Mouse (Mus musculus): ENCODE results near the gene Txndc8. TPM values are rescaled to one million over a fixed set of nuclear protein-coding genes. Genes with fewer than 3 reads are reported as not detected.

The Txndc8 gene
- total and polyA plus RNA-seq, 3 experiments: not detected

DNA sequence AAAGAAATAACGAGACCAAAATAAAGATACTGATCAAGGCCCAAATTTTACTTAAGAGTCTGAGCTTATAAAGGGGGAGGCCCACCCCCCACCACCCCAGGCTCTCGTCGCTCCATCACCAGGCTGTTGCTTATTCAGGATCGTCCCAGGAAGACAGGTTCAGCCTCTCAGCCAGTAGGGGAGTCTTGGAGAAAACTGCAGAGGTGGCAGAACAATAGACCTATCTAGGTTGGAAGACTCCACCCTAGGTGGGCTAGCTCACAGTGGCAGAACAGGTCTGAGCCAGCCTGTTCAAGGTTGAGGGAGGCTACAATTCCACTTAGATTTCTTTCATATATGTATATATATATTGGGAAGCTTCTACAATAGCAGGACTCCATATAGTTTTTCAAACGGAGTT lies 74.7 kb downstream of the Txndc8 start:
- Histone ChIP-seq H3K27me3 (ENCODE audit: control insufficient read depth, insufficient read depth, low read length) (no peaks in the 10 kb centered on the region), H3K4me1 (ENCODE audit: control insufficient read depth, insufficient read depth, low read length) (no peaks in the 10 kb centered on the region), H3K4me3 (no peak overlapping the region), H3K36me3 (ENCODE audit: control insufficient read depth, insufficient read depth, low read length) (no peaks in the 10 kb centered on the region), H3K27ac (no peak overlapping the region), H3K9ac (ENCODE audit: low read depth, low read length) (no peak overlapping the region), H3K79me2 (replicated peaks; ENCODE audit: control insufficient read depth, insufficient read depth, low read length) (no peaks in the 10 kb centered on the region)
- DNase-seq: no peak
- intact Hi-C loops (cut with DNase I): no loop called here
- TF ChIP-seq POLR2A (IDR thresholded peaks at IDR 0.05; ENCODE audit: insufficient read depth, low read depth, low read length) (no peak), EP300 (IDR thresholded peaks at IDR 0.05; ENCODE audit: insufficient read depth, low read depth, low read length) (no peak), CTCF (IDR thresholded peaks at IDR 0.05) (no peak)
- WGBS: 68% methylated on average over 5 of the region's 5 CpGs

Other genes starting within 250 kb of the Txndc8 start
- under 1 TPM; 0.13 to 0.27 TPM for gene D630039A03Rik, start 92.8 kb downstream of the Txndc8 start, total RNA-seq (2021)
- gene D630039A03Rik, start 92.8 kb downstream of the Txndc8 start, polyA plus RNA-seq (2012; rRNA removed): 0.29 and 0.31 TPM in 2 replicates
- gene Txn1, start 52.7 kb downstream of the Txndc8 start, total RNA-seq (2021): 100 to 1,000 TPM; 108 to 119 TPM
- 76.5 and 91.7 TPM in 2 replicates for gene Txn1, start 52.7 kb downstream of the Txndc8 start, polyA plus RNA-seq (2012; rRNA removed)
- 1 to 10 TPM; 4.2 to 4.5 TPM for gene Svep1, start 197.7 kb upstream of the Txndc8 start, total RNA-seq (2021)
- 3.5 and 6.3 TPM in 2 replicates for gene Svep1, start 197.7 kb upstream of the Txndc8 start, polyA plus RNA-seq (2012; rRNA removed)

Data from heart, adult 2 months (tissue).